Mouse (Mus musculus): Measurements from ENCODE around the gene Tor1aip2. TPM values are rescaled to one million over a fixed set of nuclear protein-coding genes. Genes with fewer than 3 reads are reported as not detected.

The Tor1aip2 gene
- polyA plus RNA-seq, 2 experiments from 2014 or later: 38.3 to 43.9 TPM

- no peak for ATAC-seq
These were observed 6.4 kb downstream of the Tor1aip2 start for GRCm38 (mm10) chr1:156041451-156042241.

- ATAC-seq: no peak
These were observed 7.3 kb downstream of the Tor1aip2 start for GRCm38 (mm10) chr1:156042481-156042880.

- peak; percentile 67 for ATAC-seq
These were observed 7.8 kb downstream of the Tor1aip2 start for GRCm38 (mm10) chr1:156043027-156043426.

- no peak for ATAC-seq
These were observed 9.0 kb downstream of the Tor1aip2 start for GRCm38 (mm10) chr1:156044211-156044611.

- ATAC-seq: no peak
These were observed 11.5 kb downstream of the Tor1aip2 start for GRCm38 (mm10) chr1:156046688-156047087.

- ATAC-seq: no peak
These were observed 23.0 kb downstream of the Tor1aip2 start for GRCm38 (mm10) chr1:156058207-156058606.

- ATAC-seq: no peak
These were observed 27.0 kb downstream of the Tor1aip2 start for GRCm38 (mm10) chr1:156062193-156062592.

GRCm38 (mm10) chr1:156066133-156066532, 30.9 kb downstream of the Tor1aip2 start:
- ATAC-seq: peak; percentile 37

GRCm38 (mm10) chr1:156070106-156070505, 34.9 kb downstream of the Tor1aip2 start:
- no peak for ATAC-seq

- ATAC-seq: no peak
These were observed 38.1 kb downstream of the Tor1aip2 start for GRCm38 (mm10) chr1:156073169-156073821.

- no peak for ATAC-seq
These were observed 39.4 kb downstream of the Tor1aip2 start for GRCm38 (mm10) chr1:156074575-156074974.

GRCm38 (mm10) chr1:156076474-156076873, 41.3 kb downstream of the Tor1aip2 start:
- no peak for ATAC-seq

GRCm38 (mm10) chr1:156077655-156078054, 42.5 kb downstream of the Tor1aip2 start:
- ATAC-seq: no peak

GRCm38 (mm10) chr1:156084603-156085002, 49.4 kb downstream of the Tor1aip2 start:
- no peak for ATAC-seq

GRCm38 (mm10) chr1:156085770-156086169, 50.6 kb downstream of the Tor1aip2 start:
- peak; percentile 81 for ATAC-seq

- ATAC-seq: no peak
These were observed 52.4 kb downstream of the Tor1aip2 start for GRCm38 (mm10) chr1:156087586-156087985.

- ATAC-seq: no peak
These were observed 54.4 kb downstream of the Tor1aip2 start for GRCm38 (mm10) chr1:156089561-156089960.

- no peak for ATAC-seq
These were observed 54.8 kb downstream of the Tor1aip2 start for GRCm38 (mm10) chr1:156090042-156090441.

GRCm38 (mm10) chr1:156091811-156092210, 56.6 kb downstream of the Tor1aip2 start:
- no peak for ATAC-seq

- no peak for ATAC-seq
These were observed 68.6 kb downstream of the Tor1aip2 start for GRCm38 (mm10) chr1:156103763-156104162.

GRCm38 (mm10) chr1:156105381-156105780, 70.2 kb downstream of the Tor1aip2 start:
- ATAC-seq: no peak

GRCm38 (mm10) chr1:156107424-156107823, 72.2 kb downstream of the Tor1aip2 start:
- peak; percentile 74 for ATAC-seq

GRCm38 (mm10) chr1:156108400-156108799, 73.2 kb downstream of the Tor1aip2 start:
- no peak for ATAC-seq

- ATAC-seq: no peak
These were observed 75.9 kb downstream of the Tor1aip2 start for GRCm38 (mm10) chr1:156111090-156111489.
